Mouse (Mus musculus) megakaryocyte, embryonic 14.5 days (primary cell): ENCODE results near the gene Gm20662. TPM values are rescaled to one million over a fixed set of nuclear protein-coding genes. Genes with fewer than 3 reads are reported as not detected.
A peak's percentile ranks its signal among the peaks of the same experiment; 100 is the strongest.

ENCODE experiments used
- H3K27me3 ChIP-seq: replicated peaks from 2 replicates; pipeline ENCODE3; 2012; ENCODE audit warnings: inconsistent platforms
- H3K36me3 ChIP-seq: replicated peaks from 2 replicates; pipeline ENCODE3; 2012; ENCODE audit warnings: low read length, inconsistent platforms, mixed read lengths
- H3K4me1 ChIP-seq: 2 replicates; pipeline ENCODE4 v1.6.1; 2012; ENCODE audit warnings: inconsistent platforms
- H3K4me3 ChIP-seq: replicated peaks from 2 replicates; pipeline ENCODE3; 2012; ENCODE audit warnings: moderate library complexity, mild to moderate bottlenecking, inconsistent platforms
- H3K9me3 ChIP-seq: 2 replicates; pipeline ENCODE4 v1.6.1; 2012; ENCODE audit warnings: inconsistent platforms
- FLI1 ChIP-seq: IDR thresholded peaks from 2 replicates; pipeline ENCODE4 v1.6.1; 2012; ENCODE audit warnings: low read length, inconsistent platforms, mixed read lengths
- GATA1 ChIP-seq: IDR thresholded peaks from 3 replicates; pipeline ENCODE4 v1.6.1; 2012; ENCODE audit warnings: mixed read lengths, low read length, inconsistent platforms, borderline replicate concordance
- polyA plus RNA-seq: library from polyadenylated mRNA; stranded (reverse); fragments of >175 nt; gene quantifications from 2 replicates; pipeline ENCODE4 v1.2.3, GENCODE M21; 2012; ENCODE audit warnings: low replicate concordance; ENCODE audit not compliant: insufficient read depth

The Gm20662 gene
- polyA plus RNA-seq = 3.2 and 5.8 TPM in 2 replicates

DNA sequence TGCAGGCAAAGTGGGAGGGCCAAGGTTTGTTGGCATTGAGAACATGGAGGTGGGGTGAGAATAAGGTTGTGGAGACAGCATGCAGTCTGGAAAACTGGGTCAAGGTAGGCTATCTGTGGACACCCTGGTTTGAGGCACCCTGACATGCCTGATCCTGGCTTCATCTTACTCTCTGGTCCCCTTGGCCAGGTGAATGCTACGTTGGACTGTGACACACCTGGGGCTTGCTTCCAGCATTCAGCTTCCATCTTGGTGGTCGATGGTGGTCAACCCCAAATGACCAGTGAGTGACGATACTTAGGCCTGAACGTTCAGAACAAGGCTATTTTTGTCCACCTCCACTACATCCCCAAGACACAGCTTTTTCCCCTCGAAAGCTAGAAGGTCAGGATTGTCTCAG is at the start of gene Gm20662:
Gm20662 (plus strand) TSS at position 301 of the 400 bp plus-strand sequence.
- Histone ChIP-seq H3K4me1 (peaks cover 59% of the 10 kb centered on the region), H3K9me3 (no peaks in the 10 kb centered on the region), H3K36me3 (peaks cover 70% of the 10 kb centered on the region), H3K27me3 (no peaks in the 10 kb centered on the region), H3K4me3 (no peak within 1 kb of the TSS)
- TF ChIP-seq GATA1 = no peak

DNA sequence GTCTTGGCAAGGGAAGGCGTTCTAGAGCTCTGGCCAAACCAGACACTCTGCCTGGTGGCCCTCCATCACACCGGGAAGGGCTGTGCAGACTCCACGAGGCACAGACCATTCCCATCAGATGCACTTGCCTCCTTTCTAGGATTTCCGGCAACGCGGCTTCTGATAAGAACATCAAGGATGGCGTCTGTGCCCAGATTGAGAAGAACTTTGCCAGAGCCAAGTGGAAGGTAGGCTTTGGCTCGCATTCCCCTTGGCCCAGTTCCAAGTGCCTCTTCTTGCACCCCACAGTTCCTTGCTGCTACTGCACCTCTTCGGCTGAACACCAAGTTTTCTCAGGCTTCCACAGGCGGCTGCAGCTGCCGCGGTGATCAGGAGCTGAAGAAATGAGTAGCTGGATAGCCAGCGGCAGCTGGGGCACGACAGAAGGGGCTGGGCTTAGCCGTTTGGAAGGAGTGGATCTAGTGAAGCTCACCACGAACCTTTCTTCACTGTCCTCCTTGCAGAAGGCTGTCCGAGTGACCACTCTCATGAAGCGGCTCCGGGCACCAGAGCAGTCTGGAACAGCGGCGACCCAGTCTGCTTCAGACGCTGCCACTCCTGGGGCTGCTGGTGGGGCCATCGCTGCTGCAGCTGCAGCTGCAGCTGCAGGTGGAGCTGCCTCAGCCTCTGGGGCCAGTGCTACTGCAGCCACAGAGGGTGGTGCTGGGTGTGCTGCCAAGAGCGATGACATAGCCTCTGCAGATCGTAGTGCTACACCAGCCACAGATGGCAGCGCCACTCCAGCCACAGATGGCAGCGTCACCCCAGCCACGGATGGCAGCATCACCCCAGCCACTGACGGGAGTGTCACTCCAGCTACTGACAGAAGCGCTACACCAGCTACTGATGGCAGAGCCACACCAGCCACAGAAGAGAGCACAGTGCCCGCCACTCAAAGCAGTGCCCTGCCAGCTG is 48.6 kb upstream of the Gm20662 start:
- Histone ChIP-seq H3K4me3 (peak overlapping the region; percentile 29), H3K4me1 (peaks cover 41% of the 10 kb centered on the region), H3K36me3 (no peaks in the 10 kb centered on the region), H3K27me3 (peaks cover 32% of the 10 kb centered on the region), H3K9me3 (no peaks in the 10 kb centered on the region)
- TF ChIP-seq FLI1 (no peak), GATA1 (no peak)

DNA sequence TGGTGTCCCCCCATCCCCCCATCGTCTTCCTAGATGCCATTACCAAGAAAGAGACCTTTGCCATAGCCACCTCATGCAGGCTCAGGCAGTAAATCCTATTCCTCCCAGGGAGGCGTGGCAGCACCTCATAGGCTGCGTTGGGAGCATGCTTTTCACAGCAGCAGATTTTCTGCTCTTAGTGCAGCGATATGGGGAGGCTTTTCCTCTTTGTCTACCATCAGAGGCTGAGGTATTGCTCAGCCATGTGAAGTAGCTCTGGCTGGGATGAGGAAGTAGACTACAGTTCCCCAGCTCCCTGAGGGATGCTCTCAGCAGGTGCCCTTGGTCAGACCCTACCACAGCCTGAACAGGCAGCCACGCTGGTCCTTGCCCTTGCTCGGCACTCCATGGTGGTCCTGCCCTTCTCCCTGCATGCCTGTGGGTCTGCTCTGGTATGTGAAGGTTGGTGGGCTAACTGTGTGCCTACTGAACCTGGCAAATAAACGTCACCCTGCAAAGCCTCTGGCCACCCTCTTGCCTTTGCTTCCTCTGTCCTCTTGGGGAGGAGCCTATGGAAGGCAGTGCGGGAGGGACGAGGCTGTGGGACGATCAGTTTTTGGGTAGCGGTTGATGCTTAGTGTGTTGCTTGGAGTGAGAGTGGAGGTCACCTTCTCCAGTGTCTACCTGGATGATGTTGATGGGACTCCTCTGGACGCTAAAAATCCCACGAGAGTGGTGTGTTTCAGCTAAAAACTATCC is 46.8 kb upstream of the Gm20662 start:
- no peak for TF ChIP-seq GATA1
- no peak for TF ChIP-seq FLI1
- H3K4me1 ChIP-seq = peaks cover 46% of the 10 kb centered on the region
- H3K4me3 ChIP-seq = peak overlapping the region; percentile 5
- H3K36me3 ChIP-seq = peaks cover 7% of the 10 kb centered on the region
- H3K27me3 ChIP-seq = peaks cover 31% of the 10 kb centered on the region
- no peaks in the 10 kb centered on the region for H3K9me3 ChIP-seq

DNA sequence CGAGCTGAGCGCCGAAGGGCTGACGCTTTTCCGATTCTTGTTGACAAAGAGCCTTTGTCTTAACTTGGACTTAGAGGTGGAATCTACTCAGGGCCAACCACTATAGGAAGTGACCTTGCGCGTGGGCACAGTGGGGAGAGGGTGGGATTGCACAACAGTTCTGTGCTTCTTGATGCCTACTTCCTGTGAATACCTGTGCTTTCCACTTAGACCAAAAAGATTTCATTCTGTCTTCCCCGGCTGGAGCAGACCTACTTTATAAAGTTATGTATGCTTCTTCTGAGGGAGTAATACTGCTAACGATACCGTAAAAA is 46.3 kb upstream of the Gm20662 start, which contains the start of gene Traip:
Traip (plus strand) TSS at position 215 of the 314 bp plus-strand sequence.
- Histone ChIP-seq H3K9me3 (no peaks in the 10 kb centered on the region), H3K4me1 (peaks cover 46% of the 10 kb centered on the region), H3K36me3 (peaks cover 7% of the 10 kb centered on the region), H3K27me3 (peaks cover 31% of the 10 kb centered on the region), H3K4me3 (peak within 1 kb of the TSS; percentile 99)
- TF ChIP-seq FLI1 (no peak), GATA1 (no peak)

DNA sequence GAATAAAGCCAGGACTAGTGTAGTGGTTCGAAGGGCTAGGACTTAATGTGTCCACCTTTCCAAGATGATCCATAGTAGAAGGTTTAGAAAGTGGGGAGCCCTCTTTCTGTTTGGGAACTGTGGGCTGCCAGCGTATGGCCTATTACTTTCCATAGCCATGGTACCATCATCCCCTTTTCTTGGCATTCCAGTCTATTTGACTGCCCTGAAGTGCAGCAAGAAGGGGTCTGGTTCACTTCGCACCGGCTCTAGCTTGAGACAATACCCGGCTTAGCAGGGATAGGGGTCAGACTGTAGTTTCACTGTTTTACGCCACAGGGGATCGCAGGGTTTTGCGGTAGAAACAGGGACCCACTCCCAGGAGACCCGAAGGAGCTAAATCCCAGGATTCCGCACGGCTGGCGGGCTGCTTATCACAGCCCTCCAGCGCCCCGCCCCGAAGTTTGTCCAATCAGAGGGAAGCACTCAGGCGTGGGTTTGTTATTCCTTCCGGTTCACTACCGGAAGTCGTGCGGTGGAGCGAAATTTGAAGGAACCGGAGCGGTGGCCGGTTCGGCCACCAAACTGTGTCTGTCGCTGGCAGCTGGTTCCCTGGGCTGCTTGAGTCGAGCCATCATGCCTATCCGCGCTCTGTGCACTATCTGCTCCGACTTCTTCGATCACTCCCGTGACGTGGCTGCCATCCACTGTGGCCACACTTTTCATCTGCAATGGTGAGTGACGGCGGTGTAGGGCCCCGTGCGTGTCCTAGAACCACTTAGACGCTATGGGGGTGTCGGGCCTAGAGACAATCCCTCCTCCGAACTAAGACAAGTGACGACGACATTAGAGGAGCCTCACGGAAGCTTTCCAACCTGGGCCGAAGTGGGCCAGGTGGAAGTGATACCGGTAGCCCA is 45.4 kb upstream of the Gm20662 start:
- H3K9me3 ChIP-seq = no peaks in the 10 kb centered on the region
- peaks cover 13% of the 10 kb centered on the region for H3K36me3 ChIP-seq
- peak; percentile 99; the same call in 1 of the 2 replicates for TF ChIP-seq FLI1
- peak; percentile 73; the same call in 1 of the 3 replicates for TF ChIP-seq GATA1
- H3K27me3 ChIP-seq = peaks cover 23% of the 10 kb centered on the region
- peak overlapping the region; percentile 99 for H3K4me3 ChIP-seq
- H3K4me1 ChIP-seq = peaks cover 46% of the 10 kb centered on the region

DNA sequence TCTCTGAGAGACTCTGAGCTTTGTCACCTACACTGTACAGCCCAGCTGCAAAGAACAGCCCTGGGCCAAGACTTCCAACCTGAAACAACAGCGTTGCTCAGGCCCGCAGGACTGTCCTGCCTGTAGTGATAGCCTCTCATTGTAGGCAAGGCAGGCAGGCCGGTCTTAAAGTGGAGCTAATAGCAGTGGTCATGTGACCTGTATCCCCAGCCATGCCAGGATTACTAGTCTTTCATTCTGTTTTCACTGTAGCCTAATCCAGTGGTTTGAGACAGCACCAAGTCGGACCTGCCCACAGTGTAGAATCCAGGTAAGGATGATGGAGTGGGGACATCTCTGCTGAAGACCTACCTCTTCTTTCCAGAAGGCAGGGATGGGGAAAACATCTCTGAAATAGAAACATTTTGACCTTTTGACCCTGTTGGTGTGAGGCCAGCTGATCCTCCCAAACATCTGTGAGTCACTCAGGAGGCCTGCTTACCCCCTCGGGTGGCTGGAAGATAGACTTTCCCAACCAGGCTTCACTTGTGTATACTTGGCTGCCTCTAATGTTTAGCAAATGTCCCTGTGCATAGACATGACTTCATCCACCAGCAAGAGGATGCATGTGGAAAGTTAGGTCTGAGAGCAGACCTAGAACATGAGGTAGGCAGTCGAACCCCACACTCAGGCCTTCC is 40.4 kb upstream of the Gm20662 start:
- Histone ChIP-seq H3K27me3 (no peaks in the 10 kb centered on the region), H3K9me3 (no peaks in the 10 kb centered on the region), H3K4me3 (no peak overlapping the region), H3K36me3 (peaks cover 62% of the 10 kb centered on the region), H3K4me1 (peaks cover 23% of the 10 kb centered on the region)
- TF ChIP-seq GATA1 (no peak), FLI1 (no peak)

DNA sequence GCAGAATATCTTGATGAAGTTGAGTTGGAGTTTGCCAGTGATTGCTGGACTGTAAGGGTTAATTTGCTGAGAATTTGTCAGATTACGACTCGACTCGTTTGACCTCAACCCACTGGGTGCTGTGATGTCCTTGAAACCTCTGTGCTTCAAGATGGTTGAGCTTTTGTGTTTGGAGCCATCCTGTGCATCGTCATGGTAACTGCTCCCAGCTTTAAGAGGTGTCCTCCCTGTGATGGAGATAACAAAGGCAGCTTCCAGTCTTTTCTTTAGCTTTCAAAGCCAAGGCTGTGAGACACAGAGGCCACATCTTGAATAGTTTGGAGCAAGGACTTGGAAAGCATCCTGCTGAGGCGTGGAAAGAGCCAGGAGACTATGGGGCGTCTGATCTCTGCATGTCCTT is 39.0 kb upstream of the Gm20662 start:
- Histone ChIP-seq H3K4me3 (no peak overlapping the region), H3K36me3 (peaks cover 76% of the 10 kb centered on the region), H3K27me3 (no peaks in the 10 kb centered on the region), H3K9me3 (no peaks in the 10 kb centered on the region), H3K4me1 (peaks cover 22% of the 10 kb centered on the region)
- TF ChIP-seq GATA1 (no peak), FLI1 (no peak)

DNA sequence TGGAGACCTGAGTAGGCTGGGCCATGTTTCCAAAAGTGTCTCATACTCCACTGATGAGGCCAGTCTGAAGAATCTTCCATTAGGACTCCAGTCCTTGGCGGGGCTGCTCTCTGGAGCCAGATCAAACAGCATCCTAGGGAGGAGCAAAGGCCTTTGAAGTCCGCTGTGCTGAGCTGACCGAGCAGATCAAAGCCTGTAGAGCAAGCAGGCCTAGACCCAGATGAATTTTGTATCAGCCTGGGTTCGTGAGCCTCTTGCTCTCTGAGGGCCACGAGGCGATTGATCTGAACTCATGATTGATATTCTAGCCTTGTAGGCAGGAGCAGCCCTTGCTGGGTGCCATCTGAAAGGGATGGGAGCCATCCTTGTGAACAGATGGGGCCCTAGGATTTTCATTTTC is 36.3 kb upstream of the Gm20662 start:
- Histone ChIP-seq H3K9me3 (no peaks in the 10 kb centered on the region), H3K36me3 (peaks cover 89% of the 10 kb centered on the region), H3K27me3 (no peaks in the 10 kb centered on the region), H3K4me1 (peaks cover 39% of the 10 kb centered on the region), H3K4me3 (no peak overlapping the region)
- TF ChIP-seq FLI1 = no peak
- no peak for TF ChIP-seq GATA1

DNA sequence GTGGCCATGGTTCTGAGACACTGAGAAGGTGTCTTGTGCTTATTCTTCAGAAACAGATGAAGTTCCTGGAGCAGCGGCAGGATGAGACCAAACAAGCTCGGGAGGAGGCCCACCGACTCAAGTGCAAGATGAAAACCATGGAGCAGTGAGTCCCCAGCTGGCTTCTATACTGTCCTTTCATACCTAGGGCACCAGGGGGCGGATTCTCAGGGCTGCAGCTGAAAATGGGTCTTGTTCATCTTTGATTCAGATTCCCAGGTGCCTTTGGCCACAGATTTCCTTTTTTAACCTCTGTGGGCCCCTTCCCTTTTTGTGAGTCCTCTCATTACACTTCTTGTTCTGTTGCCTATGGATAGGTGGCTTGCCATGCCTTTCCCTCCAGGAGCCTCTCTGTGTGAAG is 35.2 kb upstream of the Gm20662 start:
- Histone ChIP-seq H3K36me3 (peaks cover 89% of the 10 kb centered on the region), H3K4me1 (peaks cover 49% of the 10 kb centered on the region), H3K9me3 (no peaks in the 10 kb centered on the region), H3K27me3 (no peaks in the 10 kb centered on the region), H3K4me3 (no peak overlapping the region)
- TF ChIP-seq FLI1 (no peak), GATA1 (no peak)
